ENCODE assay signal across 13 mouse cellular contexts in genomic region chr5:134545242-134545629, GRCm38 (mm10). TPM values are rescaled to one million over a fixed set of nuclear protein-coding genes. Genes with fewer than 3 reads are reported as not detected.
DNase-seq lines count a peak whose midpoint lies in the region; ATAC-seq and TF ChIP-seq lines count a peak whose summit lies in the region.
"Had no signal": no experiment of that assay in that cellular context is flagged by ENCODE, and none has a peak within 500 bp of the region (broad histone marks: within the 10 kb centered on the region; RNA-seq: fewer than 3 reads in every experiment).

No protein-coding gene starts in this region.

- peak; percentile 50 for DNase-seq in hindbrain, postnatal 0 days (ENCODE audit: low spot score)
- DNase-seq in adipocyte (ENCODE audit: low spot score): peak; percentile 35
- DNase-seq in stomach, postnatal 0 days (ENCODE audit: low spot score): no peak
- no peak for DNase-seq in frontal cortex, adult 2 months (ENCODE audit: extremely low spot score in 1 of 2, low spot score in 1 of 2)
- DNase-seq in urinary bladder, postnatal 14 days (ENCODE audit: low spot score): no peak

- no peak for TF ChIP-seq EP300 in stomach, postnatal 0 days (optimal IDR thresholded peaks at IDR 0.05)

- no peak overlapping the region for H3K4me2 ChIP-seq in hindbrain, postnatal 0 days (ENCODE audit: low read depth, low read length)
- H3K4me2 ChIP-seq in hindbrain, embryonic 13.5 days: no peak overlapping the region
- H3K4me2 ChIP-seq in midbrain, embryonic 13.5 days (replicated peaks): no peak overlapping the region
- no peak overlapping the region for H3K4me2 ChIP-seq in midbrain, embryonic 16.5 days (ENCODE audit: low read length)
- no peak overlapping the region for H3K4me2 ChIP-seq in stomach, postnatal 0 days (replicated peaks; ENCODE audit: low read depth)
- H3K4me2 ChIP-seq: kidney, embryonic 15.5 days had no signal

- WGBS in hindbrain, postnatal 0 days: 67% methylated on average over 3 of the region's 3 CpGs
- WGBS in hindbrain, embryonic 13.5 days: 62% methylated on average over 3 of the region's 3 CpGs
- 63% methylated on average over 3 of the region's 3 CpGs for WGBS in midbrain, embryonic 13.5 days
- WGBS in midbrain, embryonic 16.5 days: 65% methylated on average over 3 of the region's 3 CpGs
- 53% methylated on average over 3 of the region's 3 CpGs for WGBS in stomach, postnatal 0 days

- H3K27me3 ChIP-seq in hindbrain, postnatal 0 days (ENCODE audit: insufficient read depth, low read length): no peaks in the 10 kb centered on the region
- no peaks in the 10 kb centered on the region for H3K27me3 ChIP-seq in hindbrain, embryonic 13.5 days
- no peaks in the 10 kb centered on the region for H3K27me3 ChIP-seq in midbrain, embryonic 13.5 days
- H3K27me3 ChIP-seq in midbrain, embryonic 16.5 days (ENCODE audit: control insufficient read depth, insufficient read depth, low read depth, low read length): no peaks in the 10 kb centered on the region
- H3K27me3 ChIP-seq in stomach, postnatal 0 days (ENCODE audit: control insufficient read depth, insufficient read depth, low read length): no peaks in the 10 kb centered on the region
- H3K27me3 ChIP-seq: kidney, embryonic 15.5 days had no signal

- H3K27ac ChIP-seq in hindbrain, postnatal 0 days: no peak overlapping the region
- H3K27ac ChIP-seq in hindbrain, embryonic 13.5 days: no peak overlapping the region
- H3K27ac ChIP-seq in midbrain, embryonic 13.5 days: 0 out of 2 replicates have a peak overlapping the region, but pooled peaks have one; percentile 19
- no peak overlapping the region for H3K27ac ChIP-seq in midbrain, embryonic 16.5 days (ENCODE audit: low read length)
- 0 out of 2 replicates have a peak overlapping the region, but pooled peaks have one; percentile 13 for H3K27ac ChIP-seq in stomach, postnatal 0 days (replicated peaks)
- H3K27ac ChIP-seq: forebrain, embryonic 10.5 days had no signal

- TF ChIP-seq CTCF in hindbrain, postnatal 0 days (IDR thresholded peaks at IDR 0.05; ENCODE audit: low read depth): peak; percentile 47
- peak; percentile 50 for TF ChIP-seq CTCF in stomach, postnatal 0 days (IDR thresholded peaks at IDR 0.05; ENCODE audit: low read depth)

- no peak overlapping the region for H3K4me3 ChIP-seq in hindbrain, postnatal 0 days (ENCODE audit: low read length)
- no peak overlapping the region for H3K4me3 ChIP-seq in hindbrain, embryonic 13.5 days
- H3K4me3 ChIP-seq in midbrain, embryonic 13.5 days (replicated peaks): no peak overlapping the region
- H3K4me3 ChIP-seq in midbrain, embryonic 16.5 days (ENCODE audit: low read depth, low read length): no peak overlapping the region
- no peak overlapping the region for H3K4me3 ChIP-seq in stomach, postnatal 0 days (ENCODE audit: low read depth, low read length)
- H3K4me3 ChIP-seq: forebrain, embryonic 10.5 days; kidney, embryonic 15.5 days had no signal

- ATAC-seq in hindbrain, postnatal 0 days: no peak
- no peak for ATAC-seq in hindbrain, embryonic 13.5 days (ENCODE audit: low FRiP score)
- ATAC-seq in midbrain, embryonic 13.5 days: no peak
- ATAC-seq in midbrain, embryonic 16.5 days: no peak
- no peak for ATAC-seq in stomach, postnatal 0 days (ENCODE audit: low FRiP score, low TSS enrichment)

- H3K9ac ChIP-seq in hindbrain, postnatal 0 days (replicated peaks; ENCODE audit: low read length): no peak overlapping the region
- H3K9ac ChIP-seq in hindbrain, embryonic 13.5 days: no peak overlapping the region
- H3K9ac ChIP-seq in midbrain, embryonic 13.5 days (replicated peaks): no peak overlapping the region
- H3K9ac ChIP-seq in midbrain, embryonic 16.5 days (ENCODE audit: low read depth, low read length): no peak overlapping the region
- no peak overlapping the region for H3K9ac ChIP-seq in stomach, postnatal 0 days (ENCODE audit: low read length)
- H3K9ac ChIP-seq: kidney, embryonic 15.5 days had no signal

- H3K9me3 ChIP-seq in hindbrain, postnatal 0 days (ENCODE audit: low read length): no peaks in the 10 kb centered on the region
- no peaks in the 10 kb centered on the region for H3K9me3 ChIP-seq in hindbrain, embryonic 13.5 days
- H3K9me3 ChIP-seq in midbrain, embryonic 13.5 days: no peaks in the 10 kb centered on the region
- H3K9me3 ChIP-seq in midbrain, embryonic 16.5 days (replicated peaks; ENCODE audit: control insufficient read depth, low read length, poor library complexity, severe bottlenecking): no peaks in the 10 kb centered on the region
- no peaks in the 10 kb centered on the region for H3K9me3 ChIP-seq in stomach, postnatal 0 days (ENCODE audit: control insufficient read depth, low read length)
- H3K9me3 ChIP-seq: forebrain, embryonic 10.5 days; kidney, embryonic 15.5 days had no signal

- peaks cover 37% of the 10 kb centered on the region for H3K4me1 ChIP-seq in hindbrain, postnatal 0 days (ENCODE audit: insufficient read depth, low read length)
- H3K4me1 ChIP-seq in hindbrain, embryonic 13.5 days (replicated peaks): peaks cover 84% of the 10 kb centered on the region
- peaks cover 65% of the 10 kb centered on the region for H3K4me1 ChIP-seq in midbrain, embryonic 13.5 days (replicated peaks)
- peaks cover 59% of the 10 kb centered on the region for H3K4me1 ChIP-seq in midbrain, embryonic 16.5 days (ENCODE audit: control insufficient read depth, insufficient read depth, low read length)
- H3K4me1 ChIP-seq in stomach, postnatal 0 days (replicated peaks; ENCODE audit: control insufficient read depth, insufficient read depth): peaks cover 3% of the 10 kb centered on the region; the same call in 1 of the 2 replicates

- no peaks in the 10 kb centered on the region for H3K36me3 ChIP-seq in hindbrain, postnatal 0 days (ENCODE audit: insufficient read depth, low read length)
- peaks cover 5% of the 10 kb centered on the region for H3K36me3 ChIP-seq in hindbrain, embryonic 13.5 days
- H3K36me3 ChIP-seq in midbrain, embryonic 13.5 days: peaks cover 5% of the 10 kb centered on the region
- peaks cover 3% of the 10 kb centered on the region; the same call in 1 of the 2 replicates for H3K36me3 ChIP-seq in midbrain, embryonic 16.5 days (ENCODE audit: control insufficient read depth, insufficient read depth, low read length)
- H3K36me3 ChIP-seq in stomach, postnatal 0 days (ENCODE audit: control insufficient read depth, insufficient read depth, low read length): no peaks in the 10 kb centered on the region
- H3K36me3 ChIP-seq: kidney, embryonic 15.5 days had no signal

RNA-seq across cellular contexts. Expression of gene Clip2, which starts 7.0 kb away (rescaled TPM):
- total RNA-seq in hindbrain, postnatal 0 days (2014; rRNA removed): 133 and 150 TPM in 2 replicates
- 10.7 and 10.9 TPM in 2 replicates for polyA plus RNA-seq in hindbrain, postnatal 0 days (2015; fragmentation: Nextera tagmentation; extraction: Ambion mirVana)
- 14.4 and 15.1 TPM in 2 replicates for polyA plus RNA-seq in hindbrain, embryonic 13.5 days (2015; fragmentation: Nextera tagmentation; extraction: Ambion mirVana)
- polyA plus RNA-seq in midbrain, embryonic 13.5 days (2015; fragmentation: Nextera tagmentation; extraction: Ambion mirVana): 13.4 and 15.3 TPM in 2 replicates
- polyA plus RNA-seq in midbrain, embryonic 16.5 days (2015; fragmentation: Nextera tagmentation; extraction: Ambion mirVana): 16.7 and 17.1 TPM in 2 replicates
- 1.0 and 1.1 TPM in 2 replicates for polyA plus RNA-seq in stomach, postnatal 0 days (2015; fragmentation: Nextera tagmentation; extraction: Ambion mirVana)
- 72.4 and 72.6 TPM in 2 replicates for polyA plus RNA-seq in frontal cortex, adult 2 months (2012; rRNA removed)

RNA-seq across cellular contexts. Expression of gene Syna, which starts 14.7 kb away (rescaled TPM):
- total RNA-seq in hindbrain, postnatal 0 days (2014; rRNA removed): not detected in 2 replicates
- polyA plus RNA-seq in hindbrain, postnatal 0 days (2015; fragmentation: Nextera tagmentation; extraction: Ambion mirVana): 0.81 TPM in 2 replicates
- 0.42 and 0.43 TPM in 2 replicates for polyA plus RNA-seq in hindbrain, embryonic 13.5 days (2015; fragmentation: Nextera tagmentation; extraction: Ambion mirVana)
- polyA plus RNA-seq in midbrain, embryonic 13.5 days (2015; fragmentation: Nextera tagmentation; extraction: Ambion mirVana): 0.47 and 0.48 TPM in 2 replicates
- 0.46 and 0.92 TPM in 2 replicates for polyA plus RNA-seq in midbrain, embryonic 16.5 days (2015; fragmentation: Nextera tagmentation; extraction: Ambion mirVana)
- 0.07 TPM in 2 replicates for polyA plus RNA-seq in stomach, postnatal 0 days (2015; fragmentation: Nextera tagmentation; extraction: Ambion mirVana)
- polyA plus RNA-seq in frontal cortex, adult 2 months (2012; rRNA removed): 0.38 and 0.40 TPM in 2 replicates
- total RNA-seq: gastrocnemius, postnatal 36 days; heart, postnatal 14 days had no signal
- polyA plus RNA-seq: forebrain, embryonic 10.5 days; neural tube, embryonic 11.5 days had no signal

RNA-seq across cellular contexts. Expression of gene Rfc2, which starts 35.9 kb away (rescaled TPM):
- 50.9 and 76.3 TPM in 2 replicates for total RNA-seq in hindbrain, postnatal 0 days (2014; rRNA removed)
- polyA plus RNA-seq in hindbrain, postnatal 0 days (2015; fragmentation: Nextera tagmentation; extraction: Ambion mirVana): 164 and 168 TPM in 2 replicates
- polyA plus RNA-seq in hindbrain, embryonic 13.5 days (2015; fragmentation: Nextera tagmentation; extraction: Ambion mirVana): 192 and 194 TPM in 2 replicates
- 215 and 219 TPM in 2 replicates for polyA plus RNA-seq in midbrain, embryonic 13.5 days (2015; fragmentation: Nextera tagmentation; extraction: Ambion mirVana)
- 179 and 186 TPM in 2 replicates for polyA plus RNA-seq in midbrain, embryonic 16.5 days (2015; fragmentation: Nextera tagmentation; extraction: Ambion mirVana)
- polyA plus RNA-seq in stomach, postnatal 0 days (2015; fragmentation: Nextera tagmentation; extraction: Ambion mirVana): 81.5 and 83.7 TPM in 2 replicates
- polyA plus RNA-seq in frontal cortex, adult 2 months (2012; rRNA removed): 124 and 130 TPM in 2 replicates

Comparison
In these comparisons a context has a peak if more than half of its experiments do, and no peak if none do; other contexts are left out.
1. H3K27ac ChIP-seq: peak in midbrain, embryonic 13.5 days (single experiment) and stomach, postnatal 0 days (single experiment); none in hindbrain, postnatal 0 days (single experiment), hindbrain, embryonic 13.5 days (single experiment) and midbrain, embryonic 16.5 days (single experiment).
2. DNase-seq: peak in hindbrain, postnatal 0 days (single experiment) and adipocyte (single experiment); none in stomach, postnatal 0 days (single experiment), frontal cortex, adult 2 months (0 of 2) and urinary bladder, postnatal 14 days (single experiment).